In genomic region chr15:100199790-100200189, GRCm38 (mm10) we compare ENCODE assay signal across 9 mouse cellular contexts. TPM values are rescaled to one million over a fixed set of nuclear protein-coding genes. Genes with fewer than 3 reads are reported as not detected.
DNase-seq lines count a peak whose midpoint lies in the region; ATAC-seq and TF ChIP-seq lines count a peak whose summit lies in the region.
"Had no signal": no experiment of that assay in that cellular context is flagged by ENCODE, and none has a peak within 500 bp of the region (broad histone marks: within the 10 kb centered on the region; RNA-seq: fewer than 3 reads in every experiment).

No protein-coding gene starts in this region.

- H3ac ChIP-seq in myocyte (ENCODE audit: control insufficient read depth, insufficient read length) = no peak overlapping the region

- TF ChIP-seq POLR2A in myocyte (IDR thresholded peaks at IDR 0.05; ENCODE audit: insufficient read length, low read depth) = no peak

- no peak for ATAC-seq in inflammation-experienced regulatory T-cells, adult 6 months

- intact Hi-C loops in left cerebral cortex, adult 2 months (cut with DNase I) = no loop called here
- intact Hi-C loops in left cerebral cortex, postnatal 14 days (cut with DNase I) = no loop called here
- intact Hi-C loops in heart, postnatal 14 days (cut with DNase I) = loop anchor here (5.0 kb wide), 1 partner anchor 162 kb away; the partner anchor contains the start of gene Dip2b
- intact Hi-C loops in left cerebral cortex, postnatal 10 days (cut with DNase I) = no loop called here

- no peak for DNase-seq in left cerebral cortex, adult 2 months (ENCODE audit: extremely low spot score in 1 of 2, low spot score in 2 of 2)
- no peak for DNase-seq in left cerebral cortex, postnatal 14 days (ENCODE audit: low spot score in 2 of 2)
- peak; percentile 64 for DNase-seq in fibroblast of lung, adult 2 months (ENCODE audit: low read depth)
- DNase-seq in heart, postnatal 14 days = peak; percentile 51 to 65
- no peak for DNase-seq in thymus, postnatal 0 days (ENCODE audit: low spot score)
- no peak for DNase-seq in left cerebral cortex, postnatal 10 days (ENCODE audit: extremely low spot score in 1 of 2, low spot score in 2 of 2)

- H3K4me2 ChIP-seq in myocyte (ENCODE audit: low read depth) = peak overlapping the region; percentile 43
- H3K4me2 ChIP-seq: lung, embryonic 15.5 days had no signal

- peak overlapping the region; percentile 78 for H3K27ac ChIP-seq in left cerebral cortex, adult 2 months
- H3K27ac ChIP-seq: lung, embryonic 15.5 days had no signal

- H3K79me2 ChIP-seq in myocyte (ENCODE audit: control insufficient read depth, insufficient read depth) = no peaks in the 10 kb centered on the region

- no peaks in the 10 kb centered on the region for H3K27me3 ChIP-seq in myocyte (ENCODE audit: control insufficient read depth, insufficient read depth, insufficient read length)
- H3K27me3 ChIP-seq: lung, embryonic 15.5 days had no signal

- peaks cover 13% of the 10 kb centered on the region for H3K36me3 ChIP-seq in myocyte (ENCODE audit: control insufficient read depth, insufficient read depth)

- no peak for TF ChIP-seq CTCF in left cerebral cortex, adult 2 months (IDR thresholded peaks at IDR 0.05)

- no peak overlapping the region for H3K4me3 ChIP-seq in left cerebral cortex, adult 2 months
- no peak overlapping the region for H3K4me3 ChIP-seq in myocyte
- H3K4me3 ChIP-seq: lung, embryonic 15.5 days had no signal

TF ChIP-seq in myocyte, 11 proteins besides CTCF, POLR2A, EP300 and RAD21:
- TF ChIP-seq POLR2AphosphoS2 (IDR thresholded peaks at IDR 0.05; ENCODE audit: insufficient read length, low read depth) (no peak), E2F4 (IDR thresholded peaks at IDR 0.05; ENCODE audit: insufficient read depth) (no peak), MAX (IDR thresholded peaks at IDR 0.05; ENCODE audit: low read depth) (no peak), TCF3 (IDR thresholded peaks at IDR 0.05; ENCODE audit: insufficient read length, low read depth) (no peak), MYOG (IDR thresholded peaks at IDR 0.05; ENCODE audit: control insufficient read depth in 1 of 3, insufficient read depth in 1 of 3, insufficient read length in 2 of 3, low read depth in 2 of 3) (no peak), REST (IDR thresholded peaks at IDR 0.05; ENCODE audit: insufficient read depth, insufficient read length) (no peak), CEBPB (IDR thresholded peaks at IDR 0.05; ENCODE audit: insufficient read depth, poor library complexity, severe bottlenecking) (no peak), SRF (IDR thresholded peaks at IDR 0.05; ENCODE audit: control insufficient read depth, insufficient read length, low read depth) (no peak), TCF12 (IDR thresholded peaks at IDR 0.05; ENCODE audit: insufficient read depth, poor library complexity, severe bottlenecking) (no peak)

RNA-seq across cellular contexts. Expression of gene Atf1, which starts 27.8 kb away (rescaled TPM):
- total RNA-seq in left cerebral cortex, adult 2 months (2021) = 10 to 100 TPM; 19.9 to 27.8 TPM
- total RNA-seq in left cerebral cortex, postnatal 14 days (2021) = 10 to 100 TPM; 15.7 to 19.7 TPM
- 10 to 100 TPM; 44.0 to 48.4 TPM for total RNA-seq in heart, postnatal 14 days (2021)
- 21.9 TPM for polyA plus RNA-seq in myocyte (2012; fragmentation: generic; extraction: Trizol)
- polyA plus RNA-seq in thymus, postnatal 0 days (2015; fragmentation: Nextera tagmentation; extraction: Ambion mirVana) = 47.5 and 66.9 TPM in 2 replicates
- polyA plus RNA-seq in inflammation-experienced regulatory T-cells, adult 6 months (2017; shearing (Covaris generic)) = 10 to 100 TPM; 32.1 to 36.0 (median 33.1) TPM
- 10 to 100 TPM; 15.3 to 20.5 TPM for total RNA-seq in left cerebral cortex, postnatal 10 days (2021)

Comparison
In these comparisons a context has a peak if more than half of its experiments do, and no peak if none do; other contexts are left out.
1. DNase-seq: peak in fibroblast of lung, adult 2 months (single experiment) and heart, postnatal 14 days (2 of 2); none in left cerebral cortex, adult 2 months (0 of 2), left cerebral cortex, postnatal 14 days (0 of 2), thymus, postnatal 0 days (single experiment) and left cerebral cortex, postnatal 10 days (0 of 2).